Mouse (Mus musculus) urinary bladder, postnatal 36 days (tissue): Measurements from ENCODE around the gene Smim23.
A peak's percentile ranks its signal among the peaks of the same experiment; 100 is the strongest.

Experiments
- DNase-seq, 2 experiments: peaks; one replicate each; pipeline ENCODE4 v3.0.0; 2022; ENCODE audit warnings: low spot score in 2 of 2, mixed read lengths in 1 of 2

Smim23 gene

GRCm38 (mm10) chr11:32824505-32824904, at the start of gene Smim23:
TSS of gene Smim23 (minus strand) at chr11:32824605.
- DNase-seq: no peak

- DNase-seq: peak in 1 of 2 experiments; percentile 13
Observed at GRCm38 (mm10) chr11:32868619-32869383, 44.4 kb upstream of the Smim23 start.

- DNase-seq: no peak
Observed at GRCm38 (mm10) chr11:32864615-32865014, 40.2 kb upstream of the Smim23 start.

- no peak for DNase-seq
Observed at GRCm38 (mm10) chr11:32857418-32857879, 33.0 kb upstream of the Smim23 start.

- DNase-seq: no peak
Observed at GRCm38 (mm10) chr11:32846682-32847222, 22.3 kb upstream of the Smim23 start.

GRCm38 (mm10) chr11:32841169-32841568, 16.8 kb upstream of the Smim23 start:
- DNase-seq: no peak

GRCm38 (mm10) chr11:32840256-32840655, 15.9 kb upstream of the Smim23 start:
- no peak for DNase-seq

- DNase-seq: no peak
Observed at GRCm38 (mm10) chr11:32835022-32835421, 10.6 kb upstream of the Smim23 start.

- no peak for DNase-seq
Observed at GRCm38 (mm10) chr11:32834367-32834918, 10.0 kb upstream of the Smim23 start.

- DNase-seq: no peak
Observed at GRCm38 (mm10) chr11:32817566-32817965, 6.8 kb downstream of the Smim23 start.

- no peak for DNase-seq
Observed at GRCm38 (mm10) chr11:32814286-32814685, 10.1 kb downstream of the Smim23 start.

- DNase-seq: no peak
Observed at GRCm38 (mm10) chr11:32809091-32809490, 15.3 kb downstream of the Smim23 start.

GRCm38 (mm10) chr11:32805958-32806357, 18.4 kb downstream of the Smim23 start:
- no peak for DNase-seq

- peak in 1 of 2 experiments; percentile 14 for DNase-seq
Observed at GRCm38 (mm10) chr11:32803658-32804057, 20.7 kb downstream of the Smim23 start.

- no peak for DNase-seq
Observed at GRCm38 (mm10) chr11:32801715-32802114, 22.7 kb downstream of the Smim23 start.

- no peak for DNase-seq
Observed at GRCm38 (mm10) chr11:32800929-32801375, 23.5 kb downstream of the Smim23 start.

GRCm38 (mm10) chr11:32798445-32798844, 26.0 kb downstream of the Smim23 start:
- no peak for DNase-seq

GRCm38 (mm10) chr11:32794759-32795445, 29.5 kb downstream of the Smim23 start:
- DNase-seq: no peak

GRCm38 (mm10) chr11:32786201-32786600, 38.2 kb downstream of the Smim23 start:
- DNase-seq: peak in 1 of 2 experiments; percentile 19

GRCm38 (mm10) chr11:32785591-32786147, 38.7 kb downstream of the Smim23 start:
- DNase-seq: no peak

- peak in 1 of 2 experiments; percentile 44 for DNase-seq
Observed at GRCm38 (mm10) chr11:32782724-32783123, 41.7 kb downstream of the Smim23 start.
